Mouse (Mus musculus): ENCODE data around the gene Krtdap.
"Not testable (repeated sequence)": the region's sequence is repeated elsewhere in the genome, so short reads cannot be mapped to it uniquely, and the experiment has no call there.

Gene Krtdap

GRCm38 (mm10) chr7:30785721-30786546, 1.8 kb upstream of the Krtdap start:
- DNase-seq (ENCODE audit: low spot score in 2 of 2): no peak

DNA sequence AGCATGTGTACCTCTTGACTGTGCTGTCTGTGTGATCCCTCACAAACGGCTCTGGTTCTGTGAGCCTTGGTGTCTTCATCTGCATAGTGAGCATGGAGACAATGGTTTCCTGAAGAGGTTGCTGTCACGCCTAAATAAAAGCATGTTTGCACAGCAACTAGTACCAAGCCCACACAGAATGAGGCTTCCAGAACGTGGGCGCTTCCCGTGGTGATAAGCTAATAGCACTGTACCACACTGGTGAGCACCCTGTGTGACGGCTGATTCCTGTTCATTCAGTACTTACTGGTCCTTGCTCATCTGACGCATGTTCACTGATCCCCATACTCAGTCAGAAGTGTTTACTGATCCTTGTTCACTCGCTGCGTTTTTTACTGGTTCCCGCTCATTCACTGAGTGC, 2.4 kb downstream of the Krtdap start:
- no peak for DNase-seq (ENCODE audit: low spot score in 2 of 2)

DNA sequence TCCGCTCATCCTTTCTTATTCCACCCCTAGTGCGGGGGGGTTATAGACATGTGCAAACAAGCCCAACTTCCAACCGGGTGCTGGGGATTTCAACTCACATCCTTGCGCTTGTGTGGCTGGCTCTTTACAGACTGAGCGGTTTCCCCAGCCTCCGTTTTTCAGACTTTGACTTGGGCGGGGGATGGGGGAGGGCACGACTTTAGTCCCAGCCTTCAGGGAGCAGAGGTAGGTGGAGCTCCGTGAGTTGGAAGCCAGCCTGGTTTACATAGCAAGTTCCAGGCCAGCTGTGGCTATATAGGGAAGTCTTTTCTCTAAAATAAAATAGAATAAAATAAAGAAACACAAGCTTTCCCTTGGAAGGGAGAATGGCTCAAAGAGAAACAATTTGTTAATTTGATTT, 4.2 kb downstream of the Krtdap start:
- DNase-seq (ENCODE audit: low spot score in 2 of 2): no peak

GRCm38 (mm10) chr7:30794921-30795320, 7.2 kb downstream of the Krtdap start:
- no peak for DNase-seq (ENCODE audit: low spot score in 2 of 2)

- DNase-seq (ENCODE audit: low spot score in 2 of 2): no peak
Measured at GRCm38 (mm10) chr7:30796790-30797189, 9.1 kb downstream of the Krtdap start.

DNA sequence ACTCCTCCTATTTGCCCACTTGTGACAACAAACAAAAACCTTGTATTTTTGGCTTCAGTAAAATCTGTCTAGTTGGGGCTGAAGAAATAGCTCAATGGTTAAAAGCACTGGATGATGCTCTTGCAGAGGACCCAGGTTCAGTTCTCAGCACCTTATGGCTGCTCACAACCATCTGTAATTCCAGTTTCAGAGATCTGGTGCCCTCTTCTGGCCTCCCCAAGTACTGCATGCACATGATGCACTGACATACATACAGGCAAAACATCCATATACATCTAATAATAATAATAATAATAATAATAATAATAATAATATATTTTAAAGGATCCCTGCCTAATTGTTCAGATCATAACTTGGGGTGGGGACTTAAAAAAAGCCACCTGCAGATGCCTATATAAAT, 13.0 kb downstream of the Krtdap start:
- DNase-seq (ENCODE audit: low spot score in 2 of 2): no peak

DNA sequence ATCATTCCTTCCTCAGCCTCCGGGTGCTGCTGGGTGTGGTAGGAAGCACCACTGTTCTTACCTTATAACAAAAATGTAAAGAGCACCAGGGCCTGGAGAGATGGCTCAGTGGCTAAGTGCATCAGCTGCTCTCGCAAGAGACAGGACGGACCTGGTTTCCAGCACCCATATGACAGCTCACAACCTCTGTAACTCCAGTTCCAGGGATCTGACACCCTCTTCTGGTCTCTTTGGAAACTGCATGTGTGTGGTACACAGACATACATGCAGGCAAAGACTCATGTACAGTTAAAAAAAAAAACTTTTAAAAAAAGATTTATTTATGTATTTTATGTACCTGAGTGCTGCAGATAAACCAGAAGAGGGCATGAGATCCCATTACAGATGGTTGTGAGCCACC, 15.6 kb downstream of the Krtdap start:
- DNase-seq (ENCODE audit: low spot score in 2 of 2): no peak

DNA sequence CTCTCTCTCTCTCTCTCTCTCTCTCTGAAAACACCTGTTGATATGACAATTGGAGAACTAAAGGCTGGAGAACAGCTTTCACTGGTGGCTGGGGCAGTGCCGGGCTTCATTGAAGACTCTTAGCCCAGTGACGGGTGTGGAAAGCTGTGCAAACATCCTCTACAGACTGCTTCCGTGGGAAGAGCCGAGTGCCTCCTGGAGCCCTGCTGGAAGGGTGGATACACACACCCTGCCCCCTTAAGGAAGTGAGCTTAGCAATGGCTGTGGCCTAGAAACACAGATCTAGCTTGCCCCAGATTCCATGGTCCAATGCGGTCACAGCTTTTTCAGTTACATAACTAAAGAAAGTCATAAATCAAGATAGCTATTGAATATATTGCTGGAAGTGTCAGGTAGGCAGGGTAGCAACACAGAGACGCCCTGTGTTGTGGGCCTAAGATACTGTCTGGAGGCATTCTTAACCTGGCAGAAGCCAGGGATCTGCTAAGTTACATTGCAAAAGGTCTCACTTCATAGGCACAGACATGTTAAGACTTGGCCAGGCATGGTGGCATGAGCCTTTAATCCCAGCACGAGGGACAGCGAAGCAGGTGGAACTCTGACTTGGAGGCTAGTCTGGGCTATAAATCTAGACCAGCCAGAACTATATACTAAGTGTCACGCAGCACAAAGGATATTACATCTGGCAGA, 16.5 kb downstream of the Krtdap start:
- DNase-seq (ENCODE audit: low spot score in 2 of 2): no peak

- DNase-seq (ENCODE audit: low spot score in 2 of 2): no peak
Measured at GRCm38 (mm10) chr7:30805924-30806323, 18.2 kb downstream of the Krtdap start.

DNA sequence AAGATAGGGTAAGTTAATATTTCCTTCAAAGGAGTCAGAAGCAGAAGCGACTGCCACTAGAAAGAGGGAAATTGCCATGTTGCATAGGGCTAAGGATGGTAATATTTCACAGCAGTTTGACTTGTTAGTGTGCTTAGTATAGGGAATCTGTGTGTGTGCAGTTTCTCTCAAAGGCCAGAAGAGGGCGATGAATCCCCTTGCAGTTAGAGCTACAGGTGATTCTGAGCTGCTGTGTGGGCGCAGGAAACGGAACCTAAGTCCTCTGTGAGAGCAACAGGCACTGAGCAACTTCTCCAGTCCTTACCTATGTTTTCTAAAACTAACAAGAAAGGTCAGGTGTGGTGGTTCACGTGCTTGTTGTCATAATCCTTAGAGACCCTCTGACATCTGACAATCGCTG, 22.6 kb downstream of the Krtdap start:
- DNase-seq (ENCODE audit: low spot score in 2 of 2): no peak

- no peak for DNase-seq (ENCODE audit: low spot score in 2 of 2)
Measured at GRCm38 (mm10) chr7:30811757-30812290, 24.1 kb downstream of the Krtdap start.

- no peak for DNase-seq (ENCODE audit: low spot score in 2 of 2)
Measured at GRCm38 (mm10) chr7:30812291-30812807, 24.7 kb downstream of the Krtdap start.

DNA sequence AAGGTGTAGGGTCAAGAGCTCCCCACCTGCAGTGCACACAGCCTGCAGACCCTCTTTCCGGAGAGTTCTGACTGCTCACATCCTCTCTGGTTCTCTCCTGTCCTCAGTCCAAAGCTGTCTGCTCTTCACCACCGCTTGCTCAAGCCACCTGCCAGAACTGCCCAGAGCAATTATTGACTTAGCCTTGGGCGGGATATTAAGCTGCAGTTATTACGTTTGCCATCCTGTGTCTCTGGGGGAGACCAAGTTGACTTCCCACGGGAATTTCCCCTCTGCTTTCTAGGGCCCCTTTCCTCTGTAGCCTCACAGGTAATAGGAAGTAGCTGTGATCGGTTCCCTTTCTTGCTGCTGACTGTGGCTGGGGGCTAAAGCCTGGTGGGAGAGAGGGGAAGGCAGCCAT, 32.4 kb downstream of the Krtdap start:
- DNase-seq (ENCODE audit: low spot score in 2 of 2): no peak

GRCm38 (mm10) chr7:30820854-30821445, 33.3 kb downstream of the Krtdap start:
- no peak for DNase-seq (ENCODE audit: low spot score in 2 of 2)

GRCm38 (mm10) chr7:30821532-30821931, 33.8 kb downstream of the Krtdap start:
- DNase-seq (ENCODE audit: low spot score in 2 of 2): no peak

GRCm38 (mm10) chr7:30823675-30824074, 36.0 kb downstream of the Krtdap start, which contains the start of gene Ffar2:
Ffar2 (minus strand) TSS chr7:30823775.
- no peak for DNase-seq (ENCODE audit: low spot score in 2 of 2)

GRCm38 (mm10) chr7:30824306-30824705, 36.6 kb downstream of the Krtdap start:
- DNase-seq (ENCODE audit: low spot score in 2 of 2): no peak

DNA sequence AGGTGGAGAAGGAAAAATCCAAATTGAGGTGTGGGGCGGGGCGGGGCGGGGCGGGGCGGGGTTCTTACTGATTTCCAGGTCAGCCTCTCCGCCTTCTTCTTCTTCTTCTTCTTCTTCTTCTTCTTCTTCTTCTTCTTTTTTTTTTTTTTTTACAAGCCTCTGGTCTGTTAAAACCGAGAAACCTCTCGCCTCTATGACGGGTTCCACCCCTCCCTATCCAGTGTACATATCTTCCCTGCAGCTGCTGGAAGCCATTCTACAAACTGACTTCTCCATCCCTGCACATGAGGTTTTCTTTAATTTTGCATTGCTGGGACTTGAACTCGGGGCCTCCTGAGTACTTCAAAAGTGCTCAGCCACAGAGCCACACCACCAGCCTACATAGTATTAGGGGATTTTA, 39.0 kb downstream of the Krtdap start:
- DNase-seq (ENCODE audit: low spot score in 2 of 2): no peak

DNA sequence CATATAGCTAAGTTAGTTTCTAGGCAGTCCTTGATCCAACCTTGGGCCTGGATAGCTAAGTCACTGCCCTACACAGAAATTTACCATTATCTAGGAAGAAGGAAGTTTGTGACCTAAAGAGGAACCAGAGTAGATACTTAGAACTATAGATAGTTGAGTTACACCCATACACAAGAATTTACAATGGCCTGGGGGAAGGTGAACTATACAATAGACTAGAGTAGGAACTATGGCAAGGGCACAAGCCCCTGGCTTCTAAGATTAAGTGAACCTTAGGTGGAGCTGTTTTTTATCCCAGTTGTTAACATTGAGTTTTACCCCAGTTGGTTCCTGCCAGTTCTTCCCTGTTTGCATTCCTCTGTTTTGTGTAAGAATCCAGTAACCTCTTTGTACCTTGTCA, 41.2 kb downstream of the Krtdap start:
- not testable (repeated sequence) for DNase-seq (ENCODE audit: low spot score in 2 of 2)

- no peak for DNase-seq (ENCODE audit: low spot score in 2 of 2)
Measured at GRCm38 (mm10) chr7:30829428-30829827, 41.7 kb downstream of the Krtdap start.

GRCm38 (mm10) chr7:30832261-30832660, 44.6 kb downstream of the Krtdap start:
- no peak for DNase-seq (ENCODE audit: low spot score in 2 of 2)

DNA sequence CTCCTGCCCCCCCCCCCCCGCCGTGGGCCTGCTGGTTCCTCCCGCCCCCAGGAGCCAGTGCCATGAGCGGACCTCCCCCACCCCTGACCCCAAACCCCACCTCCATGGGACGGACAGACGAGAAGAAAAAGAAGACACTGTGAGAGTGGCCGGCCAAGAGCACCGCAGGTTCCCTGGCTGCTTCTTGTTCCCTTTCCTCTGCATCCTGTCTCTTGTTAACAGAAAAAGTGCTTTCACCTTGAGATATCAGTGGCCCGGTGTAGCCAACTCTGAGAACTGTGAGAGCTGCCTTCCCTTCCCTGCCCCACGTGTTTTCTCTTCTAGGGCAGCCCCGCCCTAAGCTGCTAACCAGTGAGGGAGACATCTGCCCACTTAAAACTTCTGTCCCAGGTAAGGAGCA, 45.0 kb downstream of the Krtdap start:
- not testable (repeated sequence) for DNase-seq (ENCODE audit: low spot score in 2 of 2)

Measured in frontal cortex, postnatal 25 days (tissue).